Mouse (Mus musculus) hindbrain, embryonic 10.5 days (tissue): Measurements from ENCODE around the gene Mapk11. TPM values are rescaled to one million over a fixed set of nuclear protein-coding genes. Genes with fewer than 3 reads are reported as not detected.
A peak's percentile ranks its signal among the peaks of the same experiment; 100 is the strongest.

Source experiments
- DNase-seq: peaks from one replicate; pipeline ENCODE4 v3.0.0-alpha.2; 2017; ENCODE audit warnings: low spot score
- H3K27ac ChIP-seq: fragments of 300-500 bp; sonication (generic); 2 replicates; pipeline ENCODE4 v1.5.1; 2016; ENCODE audit warnings: mild to moderate bottlenecking, moderate library complexity
- H3K27me3 ChIP-seq: fragments of 300-500 bp; sonication (generic); 2 replicates; pipeline ENCODE4 v1.6.1; 2016; ENCODE audit warnings: mild to moderate bottlenecking; ENCODE audit not compliant: poor library complexity, insufficient read depth, severe bottlenecking
- H3K36me3 ChIP-seq: fragments of 300-500 bp; sonication (generic); 2 replicates; pipeline ENCODE4 v1.6.1; 2016; ENCODE audit warnings: mild to moderate bottlenecking, moderate library complexity
- H3K4me1 ChIP-seq: fragments of 300-500 bp; sonication (generic); replicated peaks from 2 replicates; pipeline ENCODE4 v1.6.1; 2016; ENCODE audit warnings: mild to moderate bottlenecking
- H3K4me3 ChIP-seq: fragments of 300-500 bp; sonication (generic); 2 replicates; pipeline ENCODE4 v1.5.1; 2016; ENCODE audit warnings: mild to moderate bottlenecking, moderate library complexity
- H3K9me3 ChIP-seq: fragments of 300-500 bp; sonication (generic); 2 replicates; pipeline ENCODE4 v1.6.1; 2016; ENCODE audit warnings: mild to moderate bottlenecking, moderate library complexity
- WGBS: fragments of 180-500 bp; shearing (Covaris S2); methylation state at CpG from one replicate; pipeline ENCODE4 v1.1.7; 2016; 5-methylcytosine and 5-hydroxymethylcytosine counted together
- polyA plus RNA-seq: library from polyadenylated mRNA; unstranded; fragments of >200 nt; fragmentation: Nextera tagmentation; extraction: Ambion mirVana; gene quantifications from 2 replicates; pipeline ENCODE4 v1.2.1, GENCODE M21; 2016

Gene Mapk11
- polyA plus RNA-seq, 1 experiment from 2014 or later, result 46.6 TPM

DNA sequence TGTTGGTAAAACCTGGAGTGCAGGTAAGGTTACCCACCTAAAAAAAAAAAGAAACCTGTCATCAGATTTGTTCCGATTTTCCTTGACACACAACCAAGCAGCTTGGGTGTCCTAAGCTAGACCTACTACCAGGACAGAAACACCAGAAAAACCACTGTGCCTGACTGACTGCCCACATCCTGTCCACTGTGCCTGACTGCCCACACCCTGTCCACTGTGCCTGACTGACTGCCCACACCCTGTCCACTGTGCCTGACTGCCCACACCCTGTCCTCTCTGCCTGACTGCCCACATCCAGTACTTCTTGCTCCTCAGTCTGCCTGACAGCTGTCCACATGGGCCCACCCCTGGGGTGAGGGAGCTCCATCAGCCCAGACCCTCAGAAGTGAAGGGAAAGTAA lies 42.5 kb downstream of the Mapk11 start:
- Histone ChIP-seq H3K4me1 (peaks cover 14% of the 10 kb centered on the region), H3K4me3 (no peak overlapping the region), H3K27ac (no peak overlapping the region), H3K9me3 (no peaks in the 10 kb centered on the region), H3K27me3 (no peaks in the 10 kb centered on the region), H3K36me3 (peaks cover 100% of the 10 kb centered on the region)
- DNase-seq, result no peak
- WGBS, result 90% methylated on average over 1 of the region's 1 CpGs

DNA sequence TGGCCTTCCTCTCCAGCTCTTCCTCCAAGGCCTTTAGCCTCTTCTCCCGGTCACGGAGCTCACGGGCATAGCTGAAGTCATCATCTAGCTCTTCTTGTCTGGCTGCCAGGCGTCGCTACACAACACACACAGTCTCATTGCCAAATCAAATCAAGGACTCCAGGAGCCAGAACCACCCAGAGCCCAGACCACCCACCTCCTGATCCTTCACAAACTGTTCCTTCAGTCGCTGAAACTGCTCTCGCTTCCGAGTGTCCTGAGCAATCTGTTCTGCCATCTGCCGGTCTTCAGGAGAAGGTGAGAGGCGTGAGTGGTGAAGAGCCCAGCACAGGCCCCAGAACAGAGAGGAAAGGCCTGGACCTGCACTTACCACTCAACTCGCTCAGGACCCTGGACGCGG lies 43.4 kb downstream of the Mapk11 start:
- Histone ChIP-seq H3K9me3 (no peaks in the 10 kb centered on the region), H3K27me3 (no peaks in the 10 kb centered on the region), H3K4me3 (no peak overlapping the region), H3K4me1 (peaks cover 19% of the 10 kb centered on the region), H3K27ac (no peak overlapping the region), H3K36me3 (peaks cover 100% of the 10 kb centered on the region)
- 90% methylated on average over 13 of the region's 13 CpGs for WGBS
- no peak for DNase-seq

DNA sequence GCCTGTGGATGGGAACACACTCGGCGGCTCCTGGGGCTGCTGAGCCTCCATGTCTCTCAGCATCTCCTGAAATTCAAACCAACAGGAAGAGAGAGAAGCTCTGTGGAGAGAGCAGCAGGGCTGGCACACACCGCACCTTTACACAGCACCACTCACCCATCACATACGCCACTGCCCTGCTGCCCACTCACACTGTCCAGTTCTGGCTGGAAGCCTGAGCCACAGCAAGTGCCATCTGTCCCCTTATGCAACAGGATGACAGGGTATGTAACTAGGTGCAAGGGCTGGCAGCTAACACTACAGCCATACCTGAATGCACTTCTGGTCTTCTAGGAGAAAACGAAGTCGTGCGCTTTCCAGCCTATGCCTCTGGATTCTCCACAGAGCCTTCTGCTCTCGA lies 45.0 kb downstream of the Mapk11 start:
- Histone ChIP-seq H3K4me1 (peaks cover 19% of the 10 kb centered on the region), H3K4me3 (no peak overlapping the region), H3K27ac (no peak overlapping the region), H3K9me3 (no peaks in the 10 kb centered on the region), H3K36me3 (peaks cover 100% of the 10 kb centered on the region), H3K27me3 (no peaks in the 10 kb centered on the region)
- 95% methylated on average over 8 of the region's 8 CpGs for WGBS
- no peak for DNase-seq

DNA sequence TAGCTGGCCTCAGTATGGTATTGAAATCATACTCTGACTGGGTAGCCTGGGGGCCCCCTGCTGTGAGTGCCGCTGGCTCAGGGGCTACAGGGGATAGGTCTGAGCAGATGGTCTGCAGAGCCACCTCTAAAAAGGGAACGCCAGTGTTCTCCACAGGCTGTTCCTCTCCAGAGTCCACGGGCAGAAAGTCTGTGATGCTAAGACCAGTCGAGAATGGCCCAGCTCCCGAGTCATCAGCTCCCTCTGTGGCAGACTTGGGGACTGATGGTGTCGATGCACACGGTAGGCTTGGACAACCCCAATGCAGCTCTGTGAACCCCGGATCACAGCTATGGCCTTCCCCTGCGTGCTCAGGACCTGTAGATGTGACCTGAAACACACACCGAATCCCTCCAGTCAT lies 45.5 kb downstream of the Mapk11 start:
- Histone ChIP-seq H3K4me1 (peaks cover 19% of the 10 kb centered on the region), H3K27me3 (no peaks in the 10 kb centered on the region), H3K27ac (no peak overlapping the region), H3K9me3 (no peaks in the 10 kb centered on the region), H3K4me3 (no peak overlapping the region), H3K36me3 (peaks cover 100% of the 10 kb centered on the region)
- 91% methylated on average over 10 of the region's 10 CpGs for WGBS
- DNase-seq, result no peak

DNA sequence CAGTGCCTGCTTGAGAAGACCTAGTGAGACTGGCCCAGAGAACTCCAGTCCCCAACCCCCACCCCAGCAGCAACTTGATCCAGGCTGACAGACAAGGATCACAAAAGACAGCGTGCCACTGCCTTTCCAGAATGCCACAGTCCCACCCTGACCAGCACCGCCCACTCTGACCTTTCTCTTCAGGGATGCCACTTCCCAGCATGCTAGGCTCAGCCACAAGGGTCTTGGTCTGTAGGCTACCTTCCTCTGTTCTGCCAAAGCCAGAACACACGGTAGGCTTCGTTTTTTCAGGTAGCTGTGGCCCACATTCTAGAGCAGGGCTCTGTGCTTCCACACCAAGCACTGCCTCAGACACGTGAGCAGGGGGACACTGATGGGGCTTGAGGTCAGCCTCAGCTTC lies 46.8 kb downstream of the Mapk11 start:
- peaks cover 19% of the 10 kb centered on the region for H3K4me1 ChIP-seq
- WGBS, result 50% methylated on average over 5 of the region's 5 CpGs
- no peaks in the 10 kb centered on the region for H3K9me3 ChIP-seq
- peaks cover 100% of the 10 kb centered on the region for H3K36me3 ChIP-seq
- H3K27me3 ChIP-seq, result no peaks in the 10 kb centered on the region
- H3K27ac ChIP-seq, result peak overlapping the region; percentile 59
- DNase-seq, result peak; percentile 47
- no peak overlapping the region for H3K4me3 ChIP-seq

DNA sequence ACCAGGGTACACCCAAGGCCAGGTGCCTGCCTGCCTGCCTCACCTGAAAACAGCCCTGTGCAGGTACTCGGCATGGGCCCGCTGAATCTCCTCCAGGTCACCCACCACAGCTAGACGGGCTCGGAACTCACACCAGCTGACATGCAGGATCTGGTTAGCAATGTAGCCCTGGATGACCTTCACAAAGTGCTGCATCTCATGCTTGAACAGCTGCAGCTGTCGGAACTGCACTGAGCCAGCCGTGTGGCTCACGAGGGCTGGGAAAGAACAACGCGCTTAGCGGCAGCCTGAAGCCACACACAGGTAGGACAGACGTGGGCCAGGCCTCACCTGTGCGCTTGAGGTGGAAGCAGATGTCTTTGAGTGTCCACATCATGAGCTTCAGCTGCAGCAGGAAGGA lies 48.6 kb downstream of the Mapk11 start:
- no peak overlapping the region for H3K27ac ChIP-seq
- H3K27me3 ChIP-seq, result no peaks in the 10 kb centered on the region
- no peaks in the 10 kb centered on the region for H3K9me3 ChIP-seq
- H3K36me3 ChIP-seq, result peaks cover 100% of the 10 kb centered on the region
- WGBS, result 93% methylated on average over 12 of the region's 12 CpGs
- DNase-seq, result no peak
- peaks cover 19% of the 10 kb centered on the region for H3K4me1 ChIP-seq
- H3K4me3 ChIP-seq, result no peak overlapping the region

DNA sequence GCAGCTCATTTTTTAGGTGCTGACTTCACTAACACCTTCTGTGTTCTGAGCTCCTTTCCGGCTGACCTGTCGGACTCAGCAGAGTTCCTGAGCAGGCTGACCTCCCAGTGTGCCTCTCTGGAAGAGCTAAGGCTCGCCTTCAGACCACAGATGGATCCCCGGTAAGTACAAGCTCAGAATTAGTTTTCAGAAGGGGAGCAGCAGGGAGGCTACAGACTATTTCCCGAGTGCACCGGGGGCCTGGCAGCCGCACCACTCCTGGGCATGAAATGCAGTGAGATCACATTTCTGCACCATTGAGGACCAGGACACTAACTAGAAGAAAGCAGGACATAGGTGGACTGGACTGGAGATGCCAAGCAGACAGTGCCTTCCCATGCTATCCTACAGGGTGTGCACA lies 50.8 kb downstream of the Mapk11 start:
- Histone ChIP-seq H3K4me1 (peaks cover 16% of the 10 kb centered on the region), H3K36me3 (peaks cover 100% of the 10 kb centered on the region), H3K4me3 (no peak overlapping the region), H3K27me3 (no peaks in the 10 kb centered on the region), H3K9me3 (no peaks in the 10 kb centered on the region), H3K27ac (no peak overlapping the region)
- 90% methylated on average over 7 of the region's 7 CpGs for WGBS
- no peak for DNase-seq

DNA sequence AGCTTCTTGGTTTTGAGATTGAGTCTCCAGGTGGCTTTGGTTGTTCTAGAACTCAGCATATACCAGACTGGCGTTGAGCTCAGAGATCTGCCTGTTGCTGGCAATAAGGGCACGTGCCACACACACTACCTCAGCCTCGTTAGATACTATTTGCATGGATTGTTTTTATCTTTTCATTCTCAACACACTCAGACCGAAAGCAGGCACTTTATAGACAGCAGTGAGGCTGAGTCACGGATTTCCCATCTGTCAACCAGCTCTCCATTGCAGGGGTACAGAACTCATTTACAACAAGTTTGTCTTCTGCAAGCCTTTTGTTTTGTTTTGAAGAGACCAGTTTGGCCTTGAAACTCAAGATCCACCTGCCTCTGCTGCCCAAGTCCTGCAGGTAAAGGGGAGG lies 52.0 kb downstream of the Mapk11 start:
- peaks cover 100% of the 10 kb centered on the region for H3K36me3 ChIP-seq
- no peaks in the 10 kb centered on the region for H3K9me3 ChIP-seq
- no peaks in the 10 kb centered on the region for H3K27me3 ChIP-seq
- no peak overlapping the region for H3K27ac ChIP-seq
- WGBS, result 95% methylated on average over 5 of the region's 5 CpGs
- DNase-seq, result no peak
- H3K4me1 ChIP-seq, result peaks cover 10% of the 10 kb centered on the region
- no peak overlapping the region for H3K4me3 ChIP-seq

Other genes starting within 250 kb of the Mapk11 start
- 0.05 and 0.08 TPM in 2 replicates for gene Ttll8, start 195.2 kb downstream of the Mapk11 start, polyA plus RNA-seq
- gene Mlc1, start 170.6 kb downstream of the Mapk11 start, polyA plus RNA-seq, result 4.7 and 5.5 TPM in 2 replicates
- not detected in 2 replicates for gene Mov10l1, start 166.7 kb downstream of the Mapk11 start, polyA plus RNA-seq
- 0.26 and 0.56 TPM in 2 replicates for gene Panx2, start 89.9 kb downstream of the Mapk11 start, polyA plus RNA-seq
- 56.2 and 57.8 TPM in 2 replicates for gene Trabd, start 74.5 kb downstream of the Mapk11 start, polyA plus RNA-seq
- 15.9 and 21.6 TPM in 2 replicates for gene Selenoo, start 60.5 kb downstream of the Mapk11 start, polyA plus RNA-seq
- 23.7 and 26.0 TPM in 2 replicates for gene Tubgcp6, start 26.5 kb downstream of the Mapk11 start, polyA plus RNA-seq
- 16.4 and 18.5 TPM in 2 replicates for gene Hdac10, start 20.9 kb downstream of the Mapk11 start, polyA plus RNA-seq
- 23.7 and 28.5 TPM in 2 replicates for gene Mapk12, start 8.9 kb downstream of the Mapk11 start, polyA plus RNA-seq
- gene Plxnb2, start 31.2 kb upstream of the Mapk11 start, polyA plus RNA-seq, result 133 and 155 TPM in 2 replicates
- 29.7 and 40.1 TPM in 2 replicates for gene Dennd6b, start 46.9 kb upstream of the Mapk11 start, polyA plus RNA-seq
- gene Ppp6r2, start 61.9 kb upstream of the Mapk11 start, polyA plus RNA-seq, result 27.2 and 45.7 TPM in 2 replicates
- 92.5 and 103 TPM in 2 replicates for gene Sbf1, start 165.7 kb upstream of the Mapk11 start, polyA plus RNA-seq
- 0.25 and 0.27 TPM in 2 replicates for gene Adm2, start 173.1 kb upstream of the Mapk11 start, polyA plus RNA-seq
- gene Miox, start 184.8 kb upstream of the Mapk11 start, polyA plus RNA-seq, result not detected in 2 replicates
- 49.2 and 52.0 TPM in 2 replicates for gene Lmf2, start 206.0 kb upstream of the Mapk11 start, polyA plus RNA-seq
- 187 and 194 TPM in 2 replicates for gene Ncaph2, start 206.1 kb upstream of the Mapk11 start, polyA plus RNA-seq
- gene Sco2, start 224.2 kb upstream of the Mapk11 start, polyA plus RNA-seq, result 6.9 and 8.3 TPM in 2 replicates
- 1.3 and 2.1 TPM in 2 replicates for gene Tymp, start 227.4 kb upstream of the Mapk11 start, polyA plus RNA-seq
- 0.96 and 3.3 TPM in 2 replicates for gene Odf3b, start 229.7 kb upstream of the Mapk11 start, polyA plus RNA-seq
- not detected in 2 replicates for gene Klhdc7b, start 235.3 kb upstream of the Mapk11 start, polyA plus RNA-seq